15 mouse cellular contexts compared by ENCODE assay signal in genomic region chr2:35637880-35638535, GRCm38 (mm10).
DNase-seq lines count a peak whose midpoint lies in the region; ATAC-seq and TF ChIP-seq lines count a peak whose summit lies in the region.
"Had no signal": no experiment of that assay in that cellular context is flagged by ENCODE, and none has a peak within 500 bp of the region (broad histone marks: within the 10 kb centered on the region; RNA-seq: fewer than 3 reads in every experiment).

No protein-coding gene starts in this region.

- ATAC-seq in midbrain, embryonic 11.5 days (ENCODE audit: low FRiP score), result peak; percentile 40; the same call in 1 of the 2 replicates
- peak; percentile 50 for ATAC-seq in forebrain, embryonic 13.5 days
- peak; percentile 75 for ATAC-seq in hindbrain, postnatal 0 days
- ATAC-seq in neural tube, embryonic 14.5 days (ENCODE audit: low read depth), result peak; percentile 58
- ATAC-seq in stomach, postnatal 0 days (ENCODE audit: low FRiP score, low TSS enrichment), result no peak
- ATAC-seq: intestine, postnatal 0 days; Patski had no signal

- WGBS in midbrain, embryonic 11.5 days, result 79% methylated on average over 13 of the region's 13 CpGs
- 87% methylated on average over 13 of the region's 13 CpGs for WGBS in midbrain, embryonic 10.5 days
- 61% methylated on average over 13 of the region's 13 CpGs for WGBS in forebrain, embryonic 13.5 days
- 47% methylated on average over 13 of the region's 13 CpGs for WGBS in hindbrain, postnatal 0 days
- WGBS in neural tube, embryonic 14.5 days, result 50% methylated on average over 13 of the region's 13 CpGs
- 79% methylated on average over 13 of the region's 13 CpGs for WGBS in stomach, postnatal 0 days

- no peak for TF ChIP-seq EP300 in stomach, postnatal 0 days (optimal IDR thresholded peaks at IDR 0.05)

- H3K27me3 ChIP-seq in midbrain, embryonic 11.5 days (ENCODE audit: control insufficient read depth, insufficient read depth, low read length), result no peaks in the 10 kb centered on the region
- H3K27me3 ChIP-seq in midbrain, embryonic 10.5 days (ENCODE audit: low read depth, poor library complexity, severe bottlenecking), result no peaks in the 10 kb centered on the region
- no peaks in the 10 kb centered on the region for H3K27me3 ChIP-seq in forebrain, embryonic 13.5 days
- H3K27me3 ChIP-seq in hindbrain, postnatal 0 days (ENCODE audit: insufficient read depth, low read length), result no peaks in the 10 kb centered on the region
- H3K27me3 ChIP-seq in neural tube, embryonic 14.5 days (ENCODE audit: control insufficient read depth, insufficient read depth, low read length), result no peaks in the 10 kb centered on the region
- H3K27me3 ChIP-seq in stomach, postnatal 0 days (ENCODE audit: control insufficient read depth, insufficient read depth, low read length), result no peaks in the 10 kb centered on the region
- H3K27me3 ChIP-seq: CH12.LX; midbrain, embryonic 12.5 days; Patski had no signal

- no peak overlapping the region for H3K9ac ChIP-seq in midbrain, embryonic 11.5 days (ENCODE audit: low read length)
- H3K9ac ChIP-seq in forebrain, embryonic 13.5 days, result no peak overlapping the region
- H3K9ac ChIP-seq in hindbrain, postnatal 0 days (replicated peaks; ENCODE audit: low read length), result no peak overlapping the region
- no peak overlapping the region for H3K9ac ChIP-seq in neural tube, embryonic 14.5 days (replicated peaks; ENCODE audit: low read depth, low read length)
- H3K9ac ChIP-seq in stomach, postnatal 0 days (ENCODE audit: low read length), result no peak overlapping the region
- H3K9ac ChIP-seq: midbrain, embryonic 12.5 days had no signal

- no peak overlapping the region for H3K4me2 ChIP-seq in midbrain, embryonic 11.5 days
- H3K4me2 ChIP-seq in forebrain, embryonic 13.5 days, result no peak overlapping the region; the same call in 1 of the 2 replicates
- 0 out of 2 replicates have a peak overlapping the region, but pooled peaks have one; percentile 0 for H3K4me2 ChIP-seq in hindbrain, postnatal 0 days (ENCODE audit: low read depth, low read length)
- no peak overlapping the region for H3K4me2 ChIP-seq in neural tube, embryonic 14.5 days (ENCODE audit: low read depth, low read length)
- no peak overlapping the region for H3K4me2 ChIP-seq in stomach, postnatal 0 days (replicated peaks; ENCODE audit: low read depth)
- H3K4me2 ChIP-seq: liver, embryonic 11.5 days; midbrain, embryonic 12.5 days had no signal

- no peak overlapping the region for H3K4me3 ChIP-seq in midbrain, embryonic 11.5 days (ENCODE audit: low read depth, low read length)
- no peak overlapping the region for H3K4me3 ChIP-seq in midbrain, embryonic 10.5 days
- no peak overlapping the region for H3K4me3 ChIP-seq in forebrain, embryonic 13.5 days
- H3K4me3 ChIP-seq in hindbrain, postnatal 0 days (ENCODE audit: low read length), result no peak overlapping the region
- H3K4me3 ChIP-seq in neural tube, embryonic 14.5 days (ENCODE audit: low read depth, low read length), result no peak overlapping the region
- no peak overlapping the region for H3K4me3 ChIP-seq in stomach, postnatal 0 days (ENCODE audit: low read depth, low read length)
- H3K4me3 ChIP-seq: midbrain, embryonic 12.5 days had no signal

- H3K36me3 ChIP-seq in midbrain, embryonic 11.5 days (ENCODE audit: control insufficient read depth, insufficient read depth, low read length), result no peaks in the 10 kb centered on the region
- H3K36me3 ChIP-seq in midbrain, embryonic 10.5 days, result peaks cover 7% of the 10 kb centered on the region
- H3K36me3 ChIP-seq in forebrain, embryonic 13.5 days (ENCODE audit: poor library complexity, severe bottlenecking), result no peaks in the 10 kb centered on the region
- no peaks in the 10 kb centered on the region for H3K36me3 ChIP-seq in hindbrain, postnatal 0 days (ENCODE audit: insufficient read depth, low read length)
- no peaks in the 10 kb centered on the region for H3K36me3 ChIP-seq in neural tube, embryonic 14.5 days (ENCODE audit: control insufficient read depth, insufficient read depth, low read length)
- no peaks in the 10 kb centered on the region for H3K36me3 ChIP-seq in stomach, postnatal 0 days (ENCODE audit: control insufficient read depth, insufficient read depth, low read length)
- H3K36me3 ChIP-seq: midbrain, embryonic 12.5 days had no signal

- TF ChIP-seq CTCF in hindbrain, postnatal 0 days (IDR thresholded peaks at IDR 0.05; ENCODE audit: low read depth), result no peak
- no peak for TF ChIP-seq CTCF in stomach, postnatal 0 days (IDR thresholded peaks at IDR 0.05; ENCODE audit: low read depth)

- no peaks in the 10 kb centered on the region for H3K9me3 ChIP-seq in midbrain, embryonic 11.5 days (ENCODE audit: control insufficient read depth, low read length)
- no peaks in the 10 kb centered on the region for H3K9me3 ChIP-seq in midbrain, embryonic 10.5 days (replicated peaks)
- H3K9me3 ChIP-seq in forebrain, embryonic 13.5 days (replicated peaks), result no peaks in the 10 kb centered on the region
- no peaks in the 10 kb centered on the region for H3K9me3 ChIP-seq in hindbrain, postnatal 0 days (ENCODE audit: low read length)
- no peaks in the 10 kb centered on the region for H3K9me3 ChIP-seq in neural tube, embryonic 14.5 days (ENCODE audit: control insufficient read depth, low read length)
- H3K9me3 ChIP-seq in stomach, postnatal 0 days (ENCODE audit: control insufficient read depth, low read length), result no peaks in the 10 kb centered on the region
- H3K9me3 ChIP-seq: midbrain, embryonic 12.5 days had no signal

- no peaks in the 10 kb centered on the region for H3K4me1 ChIP-seq in midbrain, embryonic 11.5 days (ENCODE audit: control insufficient read depth, insufficient read depth, low read length)
- peaks cover 16% of the 10 kb centered on the region for H3K4me1 ChIP-seq in midbrain, embryonic 10.5 days
- peaks cover 11% of the 10 kb centered on the region for H3K4me1 ChIP-seq in forebrain, embryonic 13.5 days
- H3K4me1 ChIP-seq in hindbrain, postnatal 0 days (ENCODE audit: insufficient read depth, low read length), result no peaks in the 10 kb centered on the region; the same call in 1 of the 2 replicates
- peaks cover 3% of the 10 kb centered on the region; the same call in 1 of the 2 replicates for H3K4me1 ChIP-seq in neural tube, embryonic 14.5 days (ENCODE audit: control insufficient read depth, insufficient read depth, low read length)
- H3K4me1 ChIP-seq in stomach, postnatal 0 days (replicated peaks; ENCODE audit: control insufficient read depth, insufficient read depth), result peaks cover 3% of the 10 kb centered on the region

- no peak for DNase-seq in midbrain, embryonic 11.5 days (ENCODE audit: low spot score, missing footprints)
- DNase-seq in midbrain, embryonic 10.5 days (ENCODE audit: low spot score), result no peak
- peak; percentile 82 for DNase-seq in hindbrain, postnatal 0 days (ENCODE audit: low spot score)
- no peak for DNase-seq in adrenal gland, postnatal 14 days
- DNase-seq in stomach, postnatal 0 days (ENCODE audit: low spot score), result no peak
- DNase-seq: cerebellum, adult 8-10 months; lung, postnatal 10 days; thymus, postnatal 36 days had no signal

- no peak overlapping the region for H3K27ac ChIP-seq in midbrain, embryonic 11.5 days (ENCODE audit: low read depth, low read length)
- no peak overlapping the region for H3K27ac ChIP-seq in midbrain, embryonic 10.5 days (replicated peaks)
- H3K27ac ChIP-seq in forebrain, embryonic 13.5 days, result peak overlapping the region; percentile 48
- H3K27ac ChIP-seq in hindbrain, postnatal 0 days, result peak overlapping the region; percentile 51; the same call in 1 of the 2 replicates
- H3K27ac ChIP-seq in neural tube, embryonic 14.5 days (ENCODE audit: low read depth, low read length), result no peak overlapping the region
- no peak overlapping the region for H3K27ac ChIP-seq in stomach, postnatal 0 days (replicated peaks)
- H3K27ac ChIP-seq: midbrain, embryonic 12.5 days had no signal

Comparison
In these comparisons a context has a peak if more than half of its experiments do, and no peak if none do; other contexts are left out.
1. H3K27ac ChIP-seq: peak in forebrain, embryonic 13.5 days (single experiment) and hindbrain, postnatal 0 days (single experiment); none in midbrain, embryonic 11.5 days (single experiment), midbrain, embryonic 10.5 days (single experiment), neural tube, embryonic 14.5 days (single experiment) and stomach, postnatal 0 days (single experiment).